Mouse (Mus musculus) G1E-ER4 (cell line): Measurements from ENCODE around the gene Snph. TPM values are rescaled to one million over a fixed set of nuclear protein-coding genes. Genes with fewer than 3 reads are reported as not detected.

Source experiments
- GATA1 ChIP-seq: IDR thresholded peaks from one replicate; pipeline ENCODE4 v1.8.0; 2012; ENCODE audit warnings: low read length, inconsistent platforms
- polyA plus RNA-seq: library from polyadenylated mRNA; stranded (reverse); fragments of >175 nt; gene quantifications from 2 replicates; pipeline ENCODE4 v1.2.3, GENCODE M21; 2012

Snph gene
- polyA plus RNA-seq, 1 experiment, result not detected

- no peak for TF ChIP-seq GATA1
Observed at GRCm38 (mm10) chr2:151569452-151569851, 62.9 kb downstream of the Snph start.

DNA sequence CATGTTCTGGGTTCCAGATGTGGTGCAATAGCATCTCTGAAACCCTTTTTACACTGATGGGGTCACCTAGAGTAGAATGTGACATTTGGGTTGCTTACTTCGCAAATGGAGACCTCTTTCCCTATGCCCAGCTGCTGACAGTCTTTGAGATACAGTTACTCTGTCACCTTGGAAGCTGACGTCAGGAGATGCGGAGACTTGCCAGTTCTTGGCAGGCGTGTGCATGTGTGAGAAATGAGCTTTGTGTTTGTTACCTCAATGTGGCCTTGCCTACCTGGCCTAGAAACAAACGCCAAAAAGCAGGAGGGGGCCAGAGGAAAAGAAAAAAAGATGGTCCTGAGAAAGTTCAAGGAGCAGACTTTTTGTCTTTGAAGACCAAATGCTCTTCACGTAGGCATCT, 65.5 kb downstream of the Snph start:
- TF ChIP-seq GATA1, result no peak

- no peak for TF ChIP-seq GATA1
Observed at GRCm38 (mm10) chr2:151564986-151565385, 67.4 kb downstream of the Snph start.

DNA sequence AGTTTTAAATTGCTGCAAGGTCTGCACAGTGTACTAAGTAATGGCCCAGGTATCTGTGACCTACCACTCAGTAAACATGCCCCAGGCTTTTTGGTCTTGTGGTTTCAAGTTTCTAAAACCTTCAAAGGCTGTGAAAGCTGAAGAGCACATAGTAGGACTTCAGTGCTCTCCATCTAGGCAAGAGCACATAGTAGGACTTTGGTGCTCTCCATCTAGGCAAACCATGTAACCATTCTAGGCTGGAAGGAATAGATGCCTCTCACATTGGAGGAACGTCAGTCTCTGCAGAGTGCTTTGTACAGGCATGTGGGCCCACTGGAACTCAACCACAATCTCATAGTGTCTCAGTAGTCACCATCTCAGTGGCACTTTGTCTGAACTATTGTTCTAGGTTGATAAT, 68.4 kb downstream of the Snph start:
- TF ChIP-seq GATA1, result no peak

DNA sequence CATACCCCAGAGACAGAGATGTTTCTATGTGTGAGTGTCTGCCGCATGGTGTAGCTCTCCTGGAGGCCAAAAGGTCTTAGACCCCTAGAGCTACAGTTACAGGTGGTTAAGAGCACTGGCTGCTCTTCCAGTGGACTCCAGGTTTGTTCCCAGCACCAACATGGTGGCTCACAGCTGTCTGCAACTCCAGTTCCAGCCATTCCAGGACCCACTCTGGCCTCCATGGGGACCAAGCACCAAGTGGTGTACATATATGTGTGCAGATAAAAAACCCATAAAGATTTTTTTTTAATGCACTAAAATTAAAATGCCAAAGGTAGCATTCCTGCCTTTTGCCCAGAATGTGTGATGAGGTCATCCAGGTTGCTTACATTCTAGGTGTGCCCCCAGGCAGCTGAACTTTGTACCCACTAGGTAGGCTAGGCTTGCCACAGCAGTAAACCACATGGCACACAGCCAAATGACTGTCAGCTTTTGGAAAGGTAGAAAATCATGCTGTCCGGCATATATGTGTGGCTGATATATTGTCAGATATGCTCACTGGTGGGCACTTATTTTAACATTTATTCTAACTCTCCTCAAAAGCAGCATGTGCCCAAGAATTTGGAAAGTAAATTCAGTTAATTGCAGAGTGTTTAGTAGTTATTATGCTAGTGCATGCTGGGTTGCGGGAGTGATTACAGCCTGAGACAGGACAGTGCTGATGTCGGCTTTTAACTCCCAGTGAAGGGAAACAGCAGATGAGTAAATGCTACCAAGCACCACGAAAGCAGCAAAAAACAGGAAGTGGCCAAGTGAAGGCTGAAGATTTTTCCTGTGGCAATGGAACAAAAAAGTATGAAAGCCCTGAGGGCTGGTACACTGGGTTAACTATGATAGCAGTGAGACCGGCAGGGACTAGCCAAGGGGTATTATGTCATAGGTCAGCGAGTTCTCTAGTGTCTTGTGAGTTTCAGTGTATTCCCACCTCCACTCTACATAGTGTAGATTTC, 69.2 kb downstream of the Snph start:
- no peak for TF ChIP-seq GATA1

DNA sequence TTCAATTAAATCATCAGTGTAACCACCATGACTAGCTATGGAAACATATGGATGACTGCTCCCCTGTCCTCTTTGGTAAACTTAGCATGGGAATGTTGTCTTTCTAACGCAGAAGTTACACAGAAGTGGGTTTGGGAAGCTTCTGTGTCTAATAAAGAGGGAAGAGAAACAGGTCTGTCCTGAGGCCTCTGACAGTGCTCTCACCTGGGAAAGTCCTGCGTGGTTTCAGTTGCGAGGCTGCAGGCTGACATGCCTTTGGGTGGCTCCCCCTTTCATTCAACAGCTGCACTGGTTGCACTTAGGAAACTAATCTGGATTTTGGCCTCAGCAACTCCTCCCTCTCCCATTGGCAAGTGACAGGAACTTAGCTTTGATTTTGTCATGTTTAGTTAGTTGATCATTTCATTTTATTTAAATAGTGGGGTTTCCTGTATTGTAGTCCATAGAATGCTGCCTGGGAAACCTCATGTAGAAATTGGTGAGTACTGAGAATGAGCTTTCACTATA, 82.7 kb downstream of the Snph start:
- TF ChIP-seq GATA1, result no peak

- TF ChIP-seq GATA1, result no peak
Observed at GRCm38 (mm10) chr2:151546571-151546970, 85.8 kb downstream of the Snph start.

DNA sequence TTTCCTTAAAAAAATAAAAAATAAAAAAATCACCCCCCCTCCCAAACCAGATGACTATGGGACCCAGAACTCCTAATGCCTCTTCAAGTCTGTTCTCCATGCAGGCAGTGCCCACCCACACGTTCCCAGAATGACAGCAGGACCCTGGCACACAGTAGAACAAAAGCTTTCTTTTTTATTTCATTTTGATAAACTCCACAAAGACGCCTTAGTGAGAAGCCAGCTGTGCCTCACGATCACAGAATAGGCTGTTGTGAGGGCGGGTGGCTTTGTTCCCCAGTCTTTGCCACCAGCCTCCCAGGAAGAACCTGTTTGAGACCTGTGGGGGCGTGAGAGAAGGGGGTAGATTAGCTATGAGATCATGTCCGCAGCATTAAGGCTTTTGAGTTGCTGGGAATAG, 87.7 kb downstream of the Snph start:
- TF ChIP-seq GATA1, result no peak

GRCm38 (mm10) chr2:151543063-151543895, 89.1 kb downstream of the Snph start:
- TF ChIP-seq GATA1, result no peak

GRCm38 (mm10) chr2:151542323-151543062, 89.9 kb downstream of the Snph start, which contains the start of gene Fkbp1a:
TSS of gene Fkbp1a (plus strand) at chr2:151542483.
- TF ChIP-seq GATA1, result no peak

Other genes with a start within 250 kb of the Snph start
- not detected in 2 replicates for gene 4921509C19Rik, start 156.4 kb downstream of the Snph start, polyA plus RNA-seq
- gene Nsfl1c, start 138.4 kb downstream of the Snph start, polyA plus RNA-seq, result 140 and 173 TPM in 2 replicates
- 289 and 344 TPM in 2 replicates for gene Fkbp1a, start 90.1 kb downstream of the Snph start, polyA plus RNA-seq
- gene Sdcbp2, start 60.0 kb downstream of the Snph start, polyA plus RNA-seq, result 0.16 TPM in 1 of 2 replicates, not detected in the other
- not detected in 2 replicates for gene Rad21l, start 35.9 kb upstream of the Snph start, polyA plus RNA-seq
- gene Tmem74b, start 69.4 kb upstream of the Snph start, polyA plus RNA-seq, result not detected in 2 replicates
- 8.4 and 60.5 TPM in 2 replicates for gene Psmf1, start 111.6 kb upstream of the Snph start, polyA plus RNA-seq
- not detected in 2 replicates for gene Rspo4, start 210.3 kb upstream of the Snph start, polyA plus RNA-seq